Mouse (Mus musculus) kidney, adult 2 months (tissue): Measurements from ENCODE around the gene Adamts20.

Experiments used
- CTCF ChIP-seq: fragments of 200-500 bp; conservative IDR thresholded peaks from 2 replicates; pipeline ENCODE4 v1.5.1; 2011; ENCODE audit warnings: low read depth, mild to moderate bottlenecking, control low read depth, low read length, moderate library complexity, mixed read lengths; ENCODE audit not compliant: insufficient read depth, insufficient read length
- POLR2A ChIP-seq: fragments of 200-500 bp; IDR thresholded peaks from one replicate; pipeline ENCODE4 v1.6.1; 2011; ENCODE audit warnings: low read depth, low read length, control low read depth

DNA sequence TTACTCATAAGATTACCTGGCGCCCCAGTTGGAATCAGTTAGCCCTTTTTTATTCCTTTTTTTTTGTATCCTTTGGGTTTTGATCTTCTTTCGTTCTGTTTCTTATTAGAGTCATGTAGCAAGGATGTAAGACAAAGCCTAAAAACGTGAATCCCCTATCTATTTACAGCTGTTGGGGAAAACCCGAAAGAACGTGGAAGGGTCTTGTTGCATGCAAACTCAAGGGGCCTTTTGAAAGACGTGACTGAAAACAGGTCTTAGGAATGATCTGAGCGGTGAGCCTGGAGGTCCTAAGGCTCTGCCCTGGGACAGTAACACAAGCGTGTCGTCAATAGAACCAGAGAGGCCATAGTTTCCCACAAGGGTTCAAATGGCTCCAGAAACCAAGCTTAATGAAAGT, 46.1 kb downstream of the Adamts20 start:
- TF ChIP-seq CTCF (no peak), POLR2A (no peak)
